Mouse (Mus musculus): ENCODE data around the gene Prss45.

- no peak for TF ChIP-seq POLR2A (IDR thresholded peaks at IDR 0.05; ENCODE audit: low read depth, low read length)
- no peak for TF ChIP-seq CTCF (conservative IDR thresholded peaks at IDR 0.05; ENCODE audit: insufficient read depth, insufficient read length, low read depth, low read length)
Measured at GRCm38 (mm10) chr9:110874660-110875191, 40.3 kb downstream of the Prss45 start.

Measured in kidney, adult 2 months (tissue).